Mouse (Mus musculus) left cerebral cortex, postnatal 36 days (tissue): ENCODE results near the gene Itgae. TPM values are rescaled to one million over a fixed set of nuclear protein-coding genes. Genes with fewer than 3 reads are reported as not detected.
"Not testable (repeated sequence)": the region's sequence is repeated elsewhere in the genome, so short reads cannot be mapped to it uniquely, and the experiment has no call there.

Experiments
- DNase-seq, 2 experiments: peaks; one replicate each; pipeline ENCODE4 v3.0.0; 2021 to 2022; ENCODE audit warnings: low spot score in 2 of 2, mixed read lengths in 1 of 2
- intact Hi-C: fragments of 180-260 bp; cut with DNase I; formaldehyde crosslinking; loops from one replicate; pipeline ENCODE4 v1.15.1; 2025
- total RNA-seq, 2 experiments: library from RNA; stranded (reverse); gene quantifications; 2 replicates each; pipeline ENCODE4 v1.2.3; 2021

The Itgae gene
- total RNA-seq, 2 experiments from 2014 or later = 0.14 to 0.17 TPM

DNA sequence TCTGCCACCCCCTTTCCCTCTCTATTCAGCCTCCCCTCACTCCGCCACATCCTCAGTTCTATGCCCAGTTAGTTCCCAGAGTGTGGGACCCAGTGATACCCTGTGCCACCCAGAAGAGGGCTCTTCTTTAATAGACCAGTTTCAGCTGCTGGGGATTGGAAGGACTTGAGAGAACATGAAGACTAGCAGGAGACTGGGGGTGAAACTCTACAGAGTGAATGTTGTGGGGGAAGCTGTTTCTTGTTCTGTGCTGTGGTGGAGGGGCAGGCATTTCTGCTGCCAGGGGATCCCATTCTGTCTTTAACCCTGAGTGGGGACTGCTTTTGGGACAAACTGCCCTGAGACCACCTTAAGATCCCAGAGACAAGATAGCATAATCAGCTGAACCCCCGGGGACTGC lies 443 bp downstream of the Itgae start:
- intact Hi-C loops = no loop called here
- DNase-seq = no peak

DNA sequence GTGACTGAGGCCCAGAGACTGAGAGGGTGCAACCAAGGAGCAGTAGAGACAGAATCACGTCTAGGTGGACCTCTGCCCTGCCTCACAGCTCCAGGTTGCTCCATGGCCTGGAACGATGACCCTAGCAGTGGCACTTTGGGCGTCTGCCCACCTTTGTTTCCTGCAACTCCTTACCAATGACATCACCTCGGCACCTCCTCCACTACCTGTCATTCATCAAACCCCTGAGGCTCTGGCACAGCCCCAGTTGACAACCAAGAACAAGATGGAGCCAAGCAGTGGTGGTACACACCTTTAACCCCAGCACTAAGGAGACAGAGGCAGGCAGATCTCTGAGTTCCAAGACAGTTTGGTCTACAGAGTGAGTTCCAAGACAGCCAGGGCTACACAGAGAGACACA lies 1.7 kb downstream of the Itgae start:
- intact Hi-C loops = no loop called here

DNA sequence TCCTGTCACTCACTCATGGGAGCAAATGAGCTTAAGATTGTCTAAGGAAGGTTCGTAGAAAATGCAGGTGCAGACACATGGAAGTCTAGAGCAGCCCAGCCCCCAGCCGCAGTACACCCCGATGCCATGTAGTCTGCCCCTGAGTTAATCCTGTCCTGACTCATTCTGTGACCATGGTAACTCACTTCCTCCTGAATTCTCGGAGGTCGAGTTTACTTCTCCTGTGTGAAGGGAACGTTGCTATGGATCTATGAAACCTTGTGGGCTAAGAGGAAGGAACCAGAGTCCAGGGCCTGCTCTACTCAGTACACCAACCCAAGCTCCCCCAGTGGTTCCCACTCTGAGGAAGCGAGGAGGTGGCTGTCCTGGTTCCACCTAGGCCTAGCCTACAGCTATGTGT lies 2.5 kb downstream of the Itgae start:
- no peak for DNase-seq
- intact Hi-C loops = no loop called here

More for the DNA sequence above, 1.7 kb downstream of the Itgae start:
- DNase-seq = no peak

DNA sequence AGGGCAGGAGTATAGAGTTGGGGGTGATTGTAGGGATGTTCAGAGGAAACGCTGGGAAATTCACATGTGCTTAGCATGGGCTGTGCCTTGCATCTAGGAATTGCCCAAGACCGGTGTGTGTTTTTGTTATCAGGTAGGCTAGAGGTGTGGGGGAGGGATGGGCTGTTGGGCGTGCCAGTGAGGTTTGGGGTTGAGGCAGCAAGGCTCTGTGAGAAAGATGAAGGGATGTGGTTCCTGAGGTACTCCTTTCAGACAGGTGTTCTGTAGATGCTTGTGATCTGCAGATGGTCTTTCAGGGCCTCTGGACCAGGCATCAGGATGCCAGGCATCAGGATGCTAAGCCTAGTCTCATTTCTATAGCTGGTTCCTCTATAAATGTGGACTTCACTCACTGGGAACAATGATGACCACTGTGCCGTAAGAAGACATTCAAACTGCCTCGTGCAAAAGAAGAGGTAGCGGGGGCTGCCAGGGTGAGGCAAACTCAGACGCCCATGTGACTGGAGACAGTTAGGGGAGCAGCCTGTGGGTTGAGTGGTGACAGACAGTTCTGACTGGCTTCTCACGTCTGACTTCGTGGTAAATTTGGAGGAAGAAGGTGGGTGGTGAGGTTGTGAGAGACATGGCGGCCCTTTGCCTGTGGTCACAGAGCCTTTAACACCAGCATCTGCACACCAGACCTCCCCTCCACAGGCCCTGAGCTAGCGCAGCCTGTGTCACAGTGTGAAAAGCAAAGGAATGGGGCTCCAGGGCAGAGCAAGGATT lies 4.0 kb downstream of the Itgae start:
- intact Hi-C loops = no loop called here
- no peak for DNase-seq

DNA sequence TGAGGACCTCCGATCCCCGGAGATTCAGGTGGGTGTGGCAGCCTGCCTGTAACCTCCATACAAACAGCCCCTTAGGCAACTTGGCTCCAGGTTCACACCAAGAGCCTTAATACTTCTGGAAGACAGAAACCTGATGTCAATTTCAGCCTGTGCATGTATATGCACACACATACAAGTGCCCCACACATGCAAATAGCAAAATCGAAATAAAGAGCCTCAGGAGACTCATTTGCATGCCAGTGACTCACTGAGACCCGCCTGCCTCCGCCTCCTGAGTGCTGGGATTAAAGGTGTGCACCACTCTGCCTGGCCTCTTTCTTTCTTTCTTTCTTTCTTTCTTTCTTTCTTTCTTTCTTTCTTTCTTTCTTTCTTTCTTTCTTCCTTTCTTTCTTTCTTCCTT lies 8.5 kb downstream of the Itgae start:
- no peak for DNase-seq
- intact Hi-C loops = no loop called here

DNA sequence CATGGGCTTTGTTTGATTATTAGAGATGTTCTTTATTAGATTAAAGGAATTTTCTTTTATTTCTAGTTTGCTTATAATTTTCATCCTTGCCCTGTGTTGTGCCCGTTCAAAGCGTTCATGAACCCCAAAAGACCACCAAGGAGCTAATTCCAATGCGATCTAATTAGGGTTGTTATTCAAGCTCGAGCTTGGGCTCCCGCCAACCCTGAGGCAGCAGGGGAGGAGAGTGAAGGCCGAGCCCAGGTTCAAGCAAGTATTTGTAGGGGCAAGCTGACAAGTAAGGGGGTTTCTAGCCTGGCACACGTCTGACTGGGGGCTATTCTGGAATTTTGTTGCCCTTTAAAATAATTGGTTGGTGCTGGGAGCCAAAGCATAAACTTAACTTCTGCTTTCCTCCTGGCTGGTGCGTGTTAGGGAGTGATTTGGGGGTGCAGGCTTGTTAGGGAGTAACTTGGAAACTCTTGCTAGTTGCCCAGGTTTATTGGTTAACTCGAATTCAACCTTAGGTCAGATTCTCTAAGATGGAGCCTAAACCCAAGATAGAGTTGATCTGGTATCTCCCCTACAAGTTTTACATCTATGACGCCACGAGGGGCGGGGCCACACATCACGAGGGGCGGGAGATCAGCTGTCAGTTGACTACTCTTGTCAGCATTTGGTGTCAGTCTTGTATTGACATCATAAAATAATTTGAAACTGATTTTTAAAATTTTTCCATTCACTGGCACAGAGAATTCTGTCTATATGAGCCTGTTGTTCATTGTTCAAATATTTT lies 9.8 kb downstream of the Itgae start:
- no peak for DNase-seq
- intact Hi-C loops = no loop called here

DNA sequence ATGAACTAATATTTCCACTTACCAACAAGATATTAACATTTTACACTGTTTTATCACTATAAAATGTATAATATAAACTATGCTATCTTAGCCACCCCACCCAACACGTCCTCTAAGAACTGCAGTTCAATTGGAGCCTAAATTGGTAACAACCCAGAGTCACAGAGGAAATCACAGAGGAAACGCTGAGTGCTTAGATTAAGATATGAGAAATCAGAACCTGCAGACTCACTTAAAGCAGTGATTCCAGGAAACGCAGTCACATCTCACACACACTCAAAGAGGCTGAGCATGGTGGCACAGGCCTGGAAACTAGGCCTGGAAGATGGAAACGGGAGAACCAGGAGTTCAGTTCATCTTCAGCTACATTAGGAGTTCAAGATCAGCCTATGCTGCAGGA lies 10.9 kb downstream of the Itgae start:
- no peak for DNase-seq
- intact Hi-C loops = no loop called here

DNA sequence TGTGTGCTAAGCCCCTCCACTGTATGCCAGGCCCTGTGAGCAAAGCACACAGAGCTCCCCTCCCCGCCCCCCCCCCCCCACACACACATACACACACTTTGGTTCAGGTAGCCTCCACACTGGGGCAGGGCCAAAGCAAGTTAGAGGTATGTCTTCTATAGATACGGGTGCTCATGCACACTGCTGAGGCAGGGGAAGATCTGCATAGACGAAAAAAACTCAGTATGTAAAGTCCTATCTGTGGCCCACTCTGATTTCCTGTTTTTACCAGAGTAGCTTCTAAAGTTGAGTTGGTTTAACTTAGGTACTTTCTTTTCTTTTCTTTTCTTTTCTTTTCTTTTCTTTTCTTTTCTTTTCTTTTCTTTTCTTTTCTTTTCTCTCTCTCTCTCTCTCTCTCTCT lies 14.9 kb downstream of the Itgae start:
- DNase-seq = no peak
- intact Hi-C loops = no loop called here

DNA sequence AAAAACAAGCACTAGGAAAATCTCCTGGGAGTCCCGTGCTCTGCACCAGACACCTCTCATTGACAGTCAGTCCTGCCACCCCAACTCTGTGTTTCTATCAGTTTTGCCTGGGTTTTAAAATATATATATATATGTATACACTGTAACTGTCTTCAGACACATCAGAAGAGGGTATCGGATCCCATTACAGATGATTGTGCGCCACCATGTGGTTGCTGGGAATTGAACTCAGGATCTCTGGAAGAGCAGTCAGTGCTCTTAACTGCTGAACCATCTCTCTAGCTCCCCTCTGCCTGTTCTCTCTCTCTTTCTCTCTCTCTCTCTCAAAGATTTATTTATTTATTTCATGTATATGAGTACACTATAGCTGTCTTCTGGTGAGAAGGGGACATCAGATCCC lies 17.0 kb downstream of the Itgae start:
- DNase-seq, intact Hi-C loops: not testable (repeated sequence)

DNA sequence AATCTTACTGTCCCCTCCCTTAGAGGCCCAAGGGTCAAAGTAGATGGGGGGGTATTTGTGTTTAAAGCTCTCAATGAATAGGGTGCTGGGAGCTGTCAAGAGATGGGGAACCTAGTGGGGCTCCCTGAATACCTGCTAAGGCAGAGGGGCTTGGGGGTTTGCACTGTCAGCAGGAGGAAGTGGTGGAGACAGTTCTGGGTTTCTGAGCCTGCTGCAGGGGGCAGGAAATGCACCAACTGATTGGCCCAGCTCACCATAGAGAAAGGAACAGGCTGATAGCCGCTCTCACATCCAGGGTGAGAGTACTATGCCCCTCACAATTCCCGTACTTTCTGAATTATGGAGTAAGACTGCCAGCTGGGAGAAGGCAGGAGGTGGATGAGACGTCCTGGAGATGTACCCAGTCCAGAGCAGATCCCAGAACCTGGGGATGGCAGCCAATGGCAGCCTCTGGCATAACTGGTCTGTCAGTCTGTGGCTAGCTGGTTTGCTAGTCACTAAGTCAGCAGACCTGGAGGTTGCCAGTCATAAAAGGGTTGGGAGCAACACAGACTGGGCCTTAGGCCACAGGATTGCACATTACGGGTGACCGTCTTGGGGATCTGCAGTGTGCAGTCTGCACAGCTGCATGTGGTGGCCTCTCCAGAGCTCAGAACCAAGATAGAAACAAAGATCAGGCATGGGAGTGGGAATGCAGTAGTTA lies 18.0 kb downstream of the Itgae start:
- DNase-seq = no peak
- intact Hi-C loops = no loop called here

DNA sequence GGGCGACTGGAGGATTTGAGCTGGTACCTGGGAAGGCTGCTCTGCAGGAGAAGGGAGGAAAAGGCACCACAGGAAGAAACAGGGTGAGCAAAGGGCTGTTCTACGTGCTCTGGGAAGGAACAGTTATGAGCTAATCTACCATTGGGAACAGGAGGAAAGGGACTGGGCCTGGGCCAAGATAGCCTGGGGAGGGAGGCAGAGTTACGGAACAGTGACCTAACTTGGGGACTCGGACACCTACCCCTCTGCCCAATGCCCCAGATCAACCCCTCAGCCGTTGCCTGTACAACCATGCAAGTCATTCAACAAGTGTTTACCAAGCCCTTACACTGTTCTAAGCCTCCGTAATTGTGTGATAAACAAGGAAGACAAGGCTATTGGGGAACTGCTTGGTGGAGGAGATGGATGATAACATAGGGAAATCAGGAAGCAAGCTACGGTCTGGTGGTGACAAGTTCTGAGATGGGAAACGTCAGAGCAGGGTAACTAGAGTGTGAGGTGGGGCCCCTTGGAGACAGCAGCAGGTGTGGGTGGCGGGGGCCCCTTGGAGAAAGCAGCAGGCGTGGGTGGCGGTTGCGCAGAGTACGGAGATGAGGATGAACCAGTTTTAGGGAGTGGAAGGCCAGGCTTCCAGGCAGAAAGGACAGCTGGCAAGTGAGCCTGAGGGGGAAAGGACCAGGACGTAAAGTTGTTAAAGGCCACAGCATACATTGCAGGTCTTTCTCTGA lies 18.7 kb downstream of the Itgae start:
- DNase-seq = no peak
- intact Hi-C loops = no loop called here

DNA sequence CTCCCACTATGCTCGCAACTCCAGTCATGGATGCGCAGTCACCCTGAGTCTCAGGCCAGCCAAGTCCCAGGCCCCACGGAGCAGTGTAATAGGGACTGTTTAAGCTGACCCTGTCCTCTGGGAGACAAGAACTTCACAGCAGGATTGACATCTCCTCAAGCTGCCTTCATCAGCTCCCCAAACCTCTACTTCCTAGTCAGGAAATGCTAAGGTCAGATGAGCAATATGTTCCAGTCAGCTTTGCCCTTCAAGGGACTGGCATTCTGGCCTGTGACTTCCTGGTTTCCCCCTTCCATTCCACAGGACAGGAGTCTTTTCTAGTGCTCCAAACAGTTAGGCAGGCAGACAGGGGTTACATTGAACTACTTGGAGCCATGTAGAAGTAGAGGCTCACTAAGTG lies 19.6 kb downstream of the Itgae start:
- intact Hi-C loops = no loop called here
- DNase-seq = no peak

DNA sequence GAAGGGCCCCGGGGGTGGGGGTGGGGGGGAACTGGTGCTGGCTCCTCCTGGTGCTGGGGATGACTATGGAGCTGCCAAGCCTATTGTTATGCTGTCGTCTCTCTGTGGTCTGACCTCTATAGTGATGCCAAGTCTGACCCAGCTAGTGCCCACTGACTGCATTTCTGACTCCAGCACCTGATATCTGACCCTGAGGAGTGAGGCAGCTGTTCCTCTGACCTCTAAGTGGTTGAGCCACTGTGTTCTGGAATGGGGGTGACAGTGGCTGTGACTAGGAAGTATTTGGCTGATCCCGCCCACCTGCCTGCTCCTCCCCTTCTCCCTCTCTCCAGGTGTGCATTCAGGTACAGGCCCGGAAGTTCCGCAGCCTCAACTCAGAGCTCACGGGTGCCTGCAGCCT lies 21.0 kb downstream of the Itgae start:
- intact Hi-C loops = no loop called here
- DNase-seq = no peak

DNA sequence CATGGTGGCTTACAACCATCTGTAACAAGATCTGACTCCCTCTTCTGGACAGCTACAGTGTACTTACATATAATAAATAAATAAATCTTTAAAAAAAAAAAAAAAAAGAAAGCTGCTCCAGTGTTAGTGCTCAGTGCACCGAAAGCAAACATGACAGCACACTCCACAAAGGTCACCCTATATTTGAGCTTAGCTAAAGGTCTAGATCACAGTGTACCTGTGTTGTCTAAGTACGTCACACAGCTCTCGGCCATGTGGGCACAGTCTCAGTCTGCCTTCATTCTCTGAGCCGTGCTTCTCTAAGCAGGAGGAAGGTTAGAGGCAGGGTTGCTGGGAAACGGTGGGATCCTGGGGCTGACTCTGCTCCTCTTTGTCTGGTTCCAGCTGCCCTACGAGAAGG lies 36.1 kb downstream of the Itgae start:
- DNase-seq = no peak
- intact Hi-C loops = no loop called here

DNA sequence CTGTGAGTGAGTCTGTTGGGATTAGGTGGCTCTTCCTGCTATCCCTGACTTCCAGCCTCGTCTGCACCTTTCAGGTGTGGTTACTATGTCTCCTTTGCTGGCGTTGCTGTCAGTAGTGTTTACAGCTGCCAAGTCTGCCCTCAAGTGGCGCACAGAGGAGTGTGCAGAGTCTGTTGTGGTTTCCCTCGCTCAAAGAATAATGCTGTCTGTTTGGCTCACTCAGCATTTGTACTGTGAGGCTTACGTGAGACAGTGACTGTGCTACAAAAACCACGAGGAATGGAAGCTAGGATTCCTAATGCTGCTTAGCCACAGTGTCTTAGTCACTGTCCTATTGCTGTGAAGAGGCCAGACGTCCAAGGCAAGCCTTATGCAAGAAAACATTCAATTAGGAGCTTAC lies 40.6 kb downstream of the Itgae start:
- intact Hi-C loops = no loop called here
- peak in 1 of 2 experiments; percentile 23 for DNase-seq

DNA sequence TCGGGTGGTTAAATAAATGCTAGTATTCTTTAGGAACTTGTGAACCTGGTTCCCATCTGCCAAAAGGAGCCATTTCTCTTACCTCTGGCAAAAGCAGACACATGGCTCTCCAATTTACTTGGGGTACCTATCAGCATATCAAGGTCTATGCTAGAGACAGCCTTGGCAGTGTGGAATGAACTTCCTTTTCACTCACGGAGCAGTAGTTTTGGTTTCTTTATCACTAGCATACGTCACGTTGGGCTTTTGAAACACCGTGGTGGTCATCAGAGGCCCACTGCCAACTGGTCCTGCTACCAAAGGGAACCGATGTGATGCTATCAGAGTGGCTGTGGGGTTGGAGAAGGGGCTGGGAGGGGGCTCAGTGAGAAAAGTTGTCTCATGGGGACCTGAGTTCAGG lies 42.6 kb downstream of the Itgae start:
- DNase-seq = no peak
- intact Hi-C loops = no loop called here

DNA sequence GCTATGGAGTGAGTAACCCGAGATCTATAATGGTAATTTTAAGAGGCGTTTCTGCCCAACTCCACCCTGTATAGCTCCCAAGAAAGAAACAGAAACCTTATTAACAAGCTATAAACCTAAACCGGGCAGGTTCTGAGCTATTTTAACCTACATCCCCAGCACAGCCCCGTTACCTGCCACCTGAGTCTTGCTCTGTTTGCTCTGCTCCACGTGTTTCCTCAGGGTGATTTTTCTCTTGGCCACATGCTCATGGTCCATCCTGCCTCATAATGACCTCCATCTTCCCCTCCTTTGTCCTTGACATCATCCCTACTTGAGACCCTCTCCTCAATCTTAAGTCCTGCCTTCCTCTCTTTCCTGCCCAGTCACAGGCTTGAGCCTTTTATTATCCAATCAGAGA lies 43.8 kb downstream of the Itgae start:
- intact Hi-C loops = no loop called here
- DNase-seq = no peak

DNA sequence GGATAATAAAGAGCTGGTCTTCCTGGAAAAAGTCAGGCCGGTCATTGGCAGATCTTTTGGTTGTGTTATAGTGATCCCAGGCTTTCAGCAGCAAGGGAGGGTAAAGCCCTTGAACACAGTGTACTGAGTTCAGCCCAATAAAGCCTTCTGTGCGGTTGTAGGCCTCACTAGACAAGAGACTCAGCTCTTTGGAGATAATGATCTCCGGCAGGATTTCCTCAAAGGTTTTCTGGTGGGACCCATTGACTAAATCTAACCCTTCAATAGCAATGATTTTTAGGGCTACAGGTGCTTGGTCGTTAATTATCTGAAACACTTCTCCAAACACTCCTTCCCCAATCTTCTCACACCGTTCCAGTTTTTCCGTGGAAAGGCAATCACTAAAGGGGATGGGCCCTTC lies 46.2 kb downstream of the Itgae start:
- intact Hi-C loops = no loop called here
- DNase-seq = no peak

DNA sequence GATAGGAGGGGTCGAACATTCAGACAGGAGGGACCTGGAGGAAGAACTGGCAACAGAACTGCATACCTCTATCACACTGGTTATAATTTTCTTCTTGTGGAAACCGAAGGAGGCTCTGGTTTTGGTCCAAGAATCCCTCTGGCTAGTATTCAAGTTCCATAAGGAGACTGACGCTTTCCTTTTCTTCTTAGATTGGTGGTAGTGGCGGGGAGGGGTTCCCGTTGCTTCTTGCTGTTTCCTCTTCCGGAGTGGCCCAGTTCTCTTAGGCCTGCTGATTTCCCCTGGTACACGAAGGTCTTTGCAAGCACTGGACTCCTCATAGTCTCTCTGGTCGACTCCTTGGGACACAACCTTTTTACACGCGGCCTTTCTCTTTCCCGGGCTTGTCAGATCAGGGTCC lies 46.7 kb downstream of the Itgae start:
- no peak for DNase-seq
- intact Hi-C loops = no loop called here
